Mouse (Mus musculus) heart, embryonic 16.5 days (tissue): ENCODE measurements at regions not wholly inside any gene's neighbourhood (a gene's known extent, or its start where the extent isn't known, plus 50 kb on each side); places are given as distances from the start of the nearest gene placed in this dataset.
A peak's percentile ranks its signal among the peaks of the same experiment; 100 is the strongest.
"Not testable (repeated sequence)": the region's sequence is repeated elsewhere in the genome, so short reads cannot be mapped to it uniquely, and the experiment has no call there.

ENCODE experiments used
- ATAC-seq: fragments of 200-750 bp; cut with Nextera tagmentation; replicated peaks from 2 replicates; pipeline ENCODE4 v1.8.0; 2017; ENCODE audit warnings: moderate number of reproducible peaks; ENCODE audit not compliant: insufficient read depth, low FRiP score; ENCODE audit errors: extremely low read depth
- H3K27ac ChIP-seq: fragments of 300-500 bp; sonication (generic); 2 replicates; pipeline ENCODE4 v1.5.1; 2014; ENCODE audit warnings: mild to moderate bottlenecking, low read length, control low read depth, moderate library complexity
- H3K27me3 ChIP-seq: fragments of 300-500 bp; sonication (generic); 2 replicates; pipeline ENCODE4 v1.6.1; 2014; ENCODE audit warnings: low read length, mixed read lengths; ENCODE audit not compliant: control insufficient read depth, insufficient read depth
- H3K36me3 ChIP-seq: fragments of 300-500 bp; sonication (generic); 2 replicates; pipeline ENCODE4 v1.6.1; 2014; ENCODE audit not compliant: control insufficient read depth, insufficient read depth
- H3K4me1 ChIP-seq: fragments of 300-500 bp; sonication (generic); 2 replicates; pipeline ENCODE4 v1.6.1; 2014; ENCODE audit warnings: low read length, mixed read lengths; ENCODE audit not compliant: control insufficient read depth, insufficient read depth
- H3K4me2 ChIP-seq: fragments of 300-500 bp; sonication (generic); 2 replicates; pipeline ENCODE4 v1.6.1; 2014; ENCODE audit warnings: low read depth, mild to moderate bottlenecking, control low read depth, low read length
- H3K4me3 ChIP-seq: fragments of 300-500 bp; sonication (generic); 2 replicates; pipeline ENCODE4 v1.5.1; 2014; ENCODE audit warnings: mild to moderate bottlenecking, control low read depth, low read length
- H3K9ac ChIP-seq: fragments of 300-500 bp; sonication (generic); 2 replicates; pipeline ENCODE4 v1.6.1; 2014; ENCODE audit warnings: low read length, control low read depth
- H3K9me3 ChIP-seq: fragments of 300-500 bp; sonication (generic); replicated peaks from 2 replicates; pipeline ENCODE4 v1.6.1; 2016; ENCODE audit warnings: low read length; ENCODE audit not compliant: control insufficient read depth
- WGBS: fragments of 180-500 bp; shearing (Covaris S2); extraction: QIAGEN DNeasy Blood & Tissue Kit; methylation state at CpG from one replicate; pipeline ENCODE4 v1.1.7; 2014; 5-methylcytosine and 5-hydroxymethylcytosine counted together

DNA sequence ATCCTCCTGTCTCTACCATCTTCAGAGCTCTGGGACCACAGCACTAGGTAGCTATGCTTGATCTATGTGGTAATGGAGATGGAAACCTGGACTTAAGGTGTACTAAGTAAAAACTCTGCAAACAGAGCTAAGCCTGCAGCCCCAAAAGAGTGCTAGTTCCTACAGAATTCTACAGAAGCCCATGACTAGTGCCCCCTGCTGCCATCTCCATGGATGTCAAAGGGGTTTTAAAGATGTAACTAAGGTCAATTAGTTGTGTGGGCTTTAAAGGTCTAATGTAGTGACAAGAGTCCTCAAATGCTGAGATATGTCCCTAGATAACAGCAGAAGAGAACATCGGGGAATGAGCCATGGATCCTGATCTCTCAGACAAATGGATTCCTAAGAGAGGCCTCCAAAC lies 212.1 kb downstream of the Trib2 start:
- Histone ChIP-seq H3K9ac (no peak overlapping the region), H3K4me2 (no peak overlapping the region), H3K4me1 (peaks cover 25% of the 10 kb centered on the region), H3K27ac (no peak overlapping the region), H3K4me3 (no peak overlapping the region), H3K27me3 (no peaks in the 10 kb centered on the region), H3K9me3 (no peaks in the 10 kb centered on the region), H3K36me3 (no peaks in the 10 kb centered on the region)
- no peak for ATAC-seq
- 74% methylated on average over 1 of the region's 1 CpGs for WGBS

DNA sequence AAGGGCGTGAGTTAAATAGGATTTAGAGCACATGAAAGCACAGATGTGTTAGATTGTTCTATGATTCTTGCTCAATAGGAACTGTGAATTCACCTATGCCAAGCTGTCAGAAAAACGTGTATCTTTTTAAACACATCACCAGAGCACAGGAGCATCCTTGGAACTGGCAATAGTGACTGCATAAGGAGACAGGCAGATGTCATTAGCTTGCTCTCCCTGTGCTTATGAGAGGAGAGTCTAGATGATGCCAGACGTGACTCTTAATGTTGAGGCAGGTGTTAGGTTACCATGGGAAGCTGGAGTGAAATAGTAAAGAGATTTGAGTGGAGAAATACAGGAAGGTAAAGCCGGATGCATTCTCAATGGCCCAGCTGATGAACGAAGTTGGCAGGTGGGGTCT lies 212.8 kb downstream of the Trib2 start:
- WGBS: 74% methylated on average over 5 of the region's 5 CpGs
- peaks cover 23% of the 10 kb centered on the region for H3K4me1 ChIP-seq
- H3K36me3 ChIP-seq: no peaks in the 10 kb centered on the region
- no peak overlapping the region for H3K27ac ChIP-seq
- no peak overlapping the region for H3K4me3 ChIP-seq
- ATAC-seq: no peak
- no peak overlapping the region for H3K4me2 ChIP-seq
- H3K9ac ChIP-seq: no peak overlapping the region
- H3K9me3 ChIP-seq: no peaks in the 10 kb centered on the region
- H3K27me3 ChIP-seq: no peaks in the 10 kb centered on the region

DNA sequence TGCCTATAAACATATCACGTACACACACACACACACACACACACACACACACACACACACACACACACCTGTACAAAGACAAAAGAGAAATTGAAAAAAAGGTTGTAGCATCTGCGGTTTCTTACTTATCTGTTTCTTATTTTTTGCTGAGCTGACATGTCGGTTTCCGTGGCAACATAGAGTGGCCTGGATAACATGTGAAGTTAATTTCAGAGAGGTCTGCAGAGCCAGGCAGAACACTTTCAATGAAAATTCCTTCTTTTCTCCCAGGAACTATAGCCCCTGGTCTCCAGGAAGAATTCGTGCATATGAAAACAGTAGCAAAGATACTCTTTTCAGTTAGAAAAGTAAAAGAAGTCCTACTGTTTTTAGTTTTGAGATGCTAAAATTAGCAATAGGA lies 213.4 kb downstream of the Trib2 start:
- Histone ChIP-seq H3K4me2 (no peak overlapping the region), H3K4me3 (no peak overlapping the region), H3K9ac (no peak overlapping the region), H3K4me1 (peaks cover 19% of the 10 kb centered on the region), H3K36me3 (no peaks in the 10 kb centered on the region), H3K27me3 (no peaks in the 10 kb centered on the region), H3K9me3 (no peaks in the 10 kb centered on the region), H3K27ac (no peak overlapping the region)
- WGBS: 69% methylated on average over 5 of the region's 5 CpGs
- ATAC-seq: no peak

DNA sequence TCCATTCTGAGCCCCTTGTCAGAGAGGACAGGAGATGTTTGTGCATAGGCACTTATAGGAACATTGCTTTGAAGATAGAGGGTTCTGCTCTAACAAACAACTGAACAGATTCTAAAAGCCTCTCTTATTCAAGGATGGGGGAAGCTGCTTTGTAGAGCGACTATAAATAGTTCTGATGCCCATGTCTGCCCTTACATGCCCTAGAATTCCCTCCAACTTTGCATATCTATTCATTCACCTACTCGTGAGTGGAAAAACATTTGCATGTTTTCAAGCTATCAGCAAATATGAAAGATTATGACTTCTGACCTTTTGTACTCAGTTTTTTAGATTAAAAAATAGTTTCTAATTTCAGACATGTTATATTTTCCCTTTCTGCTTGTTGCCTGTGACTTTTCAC lies 222.0 kb downstream of the Trib2 start:
- Histone ChIP-seq H3K9me3 (no peaks in the 10 kb centered on the region), H3K4me1 (peaks cover 10% of the 10 kb centered on the region), H3K27ac (peak overlapping the region; percentile 84), H3K4me2 (peak overlapping the region; percentile 18; the same call in 1 of the 2 replicates), H3K27me3 (no peaks in the 10 kb centered on the region), H3K36me3 (no peaks in the 10 kb centered on the region), H3K4me3 (no peak overlapping the region), H3K9ac (no peak overlapping the region)
- WGBS: 25% methylated on average over 2 of the region's 2 CpGs
- peak; percentile 73 for ATAC-seq

DNA sequence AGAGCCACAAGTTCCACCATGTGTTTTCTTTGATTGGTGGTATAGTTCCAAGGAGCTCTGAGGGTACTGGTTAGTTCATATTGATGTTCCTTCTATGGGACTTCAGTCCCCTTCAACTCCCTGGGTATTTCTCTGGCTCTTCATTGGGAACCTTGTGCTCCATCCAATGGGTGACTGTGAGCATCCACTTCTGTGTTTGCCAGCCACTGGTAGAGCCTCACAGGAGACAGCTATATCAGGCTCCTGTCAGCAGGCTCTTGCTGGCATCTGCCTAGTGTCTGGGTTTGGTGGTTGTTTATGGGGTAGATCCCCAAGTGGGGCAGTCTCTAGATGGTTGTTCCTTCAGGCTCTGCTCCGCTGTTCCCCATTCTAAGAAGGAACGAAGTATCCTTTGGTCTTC lies 228.9 kb downstream of the Trib2 start:
- 60% methylated on average over 2 of the region's 2 CpGs for WGBS
- not testable (repeated sequence) for H3K36me3 ChIP-seq, H3K9me3 ChIP-seq, H3K4me2 ChIP-seq, H3K27me3 ChIP-seq, ATAC-seq, H3K9ac ChIP-seq, H3K4me3 ChIP-seq, H3K27ac ChIP-seq, H3K4me1 ChIP-seq

DNA sequence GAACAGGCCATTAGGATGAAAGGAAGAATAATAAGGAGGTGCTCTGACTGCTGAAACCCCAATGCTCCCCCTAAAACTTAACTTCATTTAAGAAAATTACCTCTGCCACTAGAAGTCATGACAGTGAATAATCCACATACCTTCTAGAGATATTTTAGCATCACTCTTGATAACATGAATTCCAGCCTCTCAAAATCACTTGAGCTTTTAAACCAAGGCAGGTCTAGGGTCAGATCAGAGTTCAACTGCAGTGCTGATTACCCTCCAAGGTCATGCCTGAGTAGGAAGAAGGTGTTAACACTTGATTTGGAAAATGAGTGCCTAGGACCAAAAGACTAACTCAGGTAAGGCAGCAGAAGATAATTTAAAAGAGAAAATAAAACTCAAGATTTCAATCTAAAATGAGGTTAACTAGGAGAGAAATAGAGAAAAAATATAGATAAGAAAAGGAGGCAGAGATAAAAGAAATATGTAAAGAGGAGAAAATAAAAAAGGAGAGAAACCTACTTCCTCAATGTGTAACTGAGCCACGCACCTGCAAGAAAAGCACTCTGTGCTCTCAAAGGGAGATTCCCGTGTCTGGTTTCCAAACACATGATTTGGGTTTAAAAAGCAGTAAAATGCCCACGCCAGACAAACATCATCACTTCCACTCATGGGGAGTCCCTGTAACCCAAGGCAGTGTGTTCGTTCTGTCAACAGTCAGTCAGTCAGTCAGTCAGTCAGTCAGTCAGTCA lies 229.8 kb downstream of the Trib2 start:
- WGBS: 70% methylated on average over 4 of the region's 4 CpGs
- no peak overlapping the region for H3K27ac ChIP-seq
- no peaks in the 10 kb centered on the region for H3K36me3 ChIP-seq
- H3K27me3 ChIP-seq: no peaks in the 10 kb centered on the region
- no peaks in the 10 kb centered on the region for H3K9me3 ChIP-seq
- ATAC-seq: no peak
- H3K4me1 ChIP-seq: no peaks in the 10 kb centered on the region; the same call in 1 of the 2 replicates
- no peak overlapping the region for H3K9ac ChIP-seq
- H3K4me3 ChIP-seq: no peak overlapping the region
- no peak overlapping the region for H3K4me2 ChIP-seq

DNA sequence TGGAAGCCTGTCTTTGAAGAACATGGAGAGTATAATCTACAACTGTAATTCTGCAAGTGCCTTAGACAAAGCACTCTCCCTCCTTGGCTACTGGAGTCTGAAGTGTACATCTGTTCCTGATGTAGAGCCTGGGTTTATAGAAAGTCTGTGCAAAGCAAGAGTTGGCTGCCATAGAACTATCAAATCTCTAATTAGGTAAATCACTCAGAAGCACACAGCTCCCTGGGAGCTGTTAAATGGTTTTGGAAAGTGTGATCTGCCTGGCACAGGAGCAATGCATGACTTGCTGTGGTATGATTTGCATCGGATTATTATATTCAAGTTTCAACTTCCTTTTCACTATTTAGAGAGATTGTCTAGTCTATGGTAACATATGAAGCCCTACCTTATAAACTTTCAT lies 230.9 kb downstream of the Trib2 start:
- Histone ChIP-seq H3K9ac (no peak overlapping the region), H3K4me2 (no peak overlapping the region), H3K4me3 (no peak overlapping the region), H3K27me3 (no peaks in the 10 kb centered on the region), H3K36me3 (no peaks in the 10 kb centered on the region), H3K27ac (no peak overlapping the region), H3K4me1 (peaks cover 4% of the 10 kb centered on the region), H3K9me3 (no peaks in the 10 kb centered on the region)
- WGBS: 80% methylated on average over 1 of the region's 1 CpGs
- no peak for ATAC-seq

DNA sequence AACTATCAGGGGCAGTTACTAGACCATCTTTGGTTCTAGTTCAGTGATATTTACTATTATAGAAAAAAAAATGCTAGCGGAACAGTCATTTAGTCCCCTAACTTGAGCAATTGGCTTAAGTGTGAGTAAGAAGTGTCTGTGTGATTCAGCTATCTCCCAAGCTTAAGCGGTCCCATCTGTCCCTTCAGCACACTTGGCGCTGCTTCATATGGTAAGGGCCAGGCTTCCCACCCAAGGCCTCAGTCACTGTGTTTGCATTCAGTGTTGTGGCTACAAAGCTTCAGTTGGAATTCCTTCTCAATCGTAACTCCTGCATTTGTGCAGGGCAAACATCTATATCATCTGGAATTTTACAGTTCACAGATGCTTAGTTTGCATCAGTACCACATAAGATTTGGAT lies 232.0 kb downstream of the Trib2 start:
- Histone ChIP-seq H3K9me3 (no peaks in the 10 kb centered on the region), H3K27ac (no peak overlapping the region), H3K36me3 (no peaks in the 10 kb centered on the region), H3K4me3 (no peak overlapping the region), H3K9ac (no peak overlapping the region), H3K27me3 (no peaks in the 10 kb centered on the region), H3K4me1 (peaks cover 4% of the 10 kb centered on the region), H3K4me2 (no peak overlapping the region)
- 86% methylated on average over 4 of the region's 4 CpGs for WGBS
- ATAC-seq: no peak

DNA sequence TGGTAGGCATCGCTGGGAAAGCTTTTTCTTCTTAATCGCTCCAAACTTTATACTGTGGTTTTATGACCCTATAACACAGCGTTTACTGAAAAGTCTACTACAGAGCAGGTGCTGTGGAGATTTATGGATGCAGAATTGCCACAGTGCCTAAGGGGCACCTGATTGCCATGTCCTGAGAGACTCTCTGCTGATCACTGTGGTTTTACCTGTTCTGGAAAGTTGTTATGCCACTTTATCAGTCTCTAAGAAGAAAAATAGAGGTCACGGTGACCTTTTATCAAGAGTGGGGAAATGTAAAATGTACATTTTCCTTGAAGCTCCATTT lies 250.0 kb downstream of the Trib2 start:
- WGBS: 68% methylated on average over 4 of the region's 4 CpGs
- ATAC-seq: no peak
- no peak overlapping the region for H3K4me3 ChIP-seq
- no peaks in the 10 kb centered on the region for H3K36me3 ChIP-seq
- peak overlapping the region; percentile 56; the same call in 1 of the 2 replicates for H3K27ac ChIP-seq
- no peaks in the 10 kb centered on the region; the same call in 1 of the 2 replicates for H3K4me1 ChIP-seq
- no peaks in the 10 kb centered on the region for H3K27me3 ChIP-seq
- no peaks in the 10 kb centered on the region for H3K9me3 ChIP-seq
- no peak overlapping the region for H3K4me2 ChIP-seq
- H3K9ac ChIP-seq: no peak overlapping the region
